Mouse (Mus musculus) G1E (cell line): Measurements from ENCODE around the gene Tcf7l1.

ENCODE experiments used
- CTCF ChIP-seq: IDR thresholded peaks from 2 replicates; pipeline ENCODE4 v1.5.1; 2012; ENCODE audit warnings: low read depth, low read length, inconsistent platforms, mixed read lengths
- GATA1 ChIP-seq: IDR thresholded peaks from 2 replicates; pipeline ENCODE4 v1.6.1; 2012; ENCODE audit warnings: borderline replicate concordance, low read length, inconsistent platforms, mixed read lengths
- TAL1 ChIP-seq: conservative IDR thresholded peaks from 2 replicates; pipeline ENCODE4 v1.6.1; 2012; ENCODE audit warnings: low read depth, low read length, inconsistent platforms, mixed read lengths

- no peak for TF ChIP-seq CTCF
- no peak for TF ChIP-seq GATA1
- TF ChIP-seq TAL1: no peak
Observed at GRCm38 (mm10) chr6:72714250-72714649, 74.8 kb downstream of the Tcf7l1 start.
